Mouse (Mus musculus): ENCODE data around the gene Schip1.

GRCm38 (mm10) chr3:68056373-68057275 lies 8.0 kb upstream of the Schip1 start:
- TF ChIP-seq CTCF (IDR thresholded peaks at IDR 0.05; ENCODE audit: control insufficient read depth, insufficient read depth, insufficient replicate concordance, low read depth, low read length) (peak; percentile 55; the same call in 1 of the 2 replicates), POLR2A (IDR thresholded peaks at IDR 0.05; ENCODE audit: control insufficient read depth, low read depth, low read length) (no peak)

All from testis, adult 2 months (tissue).